Mouse (Mus musculus) liver, embryonic 14.5 days (tissue): ENCODE measurements around the gene Prss38. TPM values are rescaled to one million over a fixed set of nuclear protein-coding genes. Genes with fewer than 3 reads are reported as not detected.

ENCODE experiments used
- ATAC-seq: fragments of 200-750 bp; cut with Nextera tagmentation; 2 replicates; pipeline ENCODE4 v1.8.0; 2017; ENCODE audit warnings: moderate number of reproducible peaks, mild to moderate bottlenecking, moderate library complexity; ENCODE audit not compliant: insufficient read depth
- DNase-seq, 3 experiments: peaks; one replicate each; pipeline ENCODE4 v3.0.0-alpha.2; 2012 to 2013; ENCODE audit warnings: low read depth in 3 of 3, low spot score in 3 of 3
- H3K27ac ChIP-seq: fragments of 300-500 bp; sonication (generic); 2 replicates; pipeline ENCODE4 v1.5.1; 2014; ENCODE audit warnings: moderate library complexity, mild to moderate bottlenecking, control low read depth, inconsistent platforms
- H3K27me3 ChIP-seq: fragments of 300-500 bp; sonication (generic); 2 replicates; pipeline ENCODE4 v1.6.1; 2014; ENCODE audit warnings: mild to moderate bottlenecking, low read length, moderate library complexity; ENCODE audit not compliant: control insufficient read depth, insufficient read depth
- H3K36me3 ChIP-seq: fragments of 300-500 bp; sonication (generic); replicated peaks from 2 replicates; pipeline ENCODE4 v1.6.1; 2014; ENCODE audit warnings: low read depth; ENCODE audit not compliant: control insufficient read depth, insufficient read depth
- H3K4me1 ChIP-seq, 2 experiments: fragments of 200-500 bp in 1 of 2; fragments of 300-500 bp in 1 of 2; sonication (generic) in 1 of 2; replicated peaks; 2 replicates each; pipeline ENCODE4 v1.6.1; 2012 to 2014; ENCODE audit warnings: antibody characterized with exemption in 1 of 2, inconsistent platforms in 1 of 2, low read length in 1 of 2; ENCODE audit not compliant: control insufficient read depth in 2 of 2, insufficient read depth in 2 of 2
- H3K4me2 ChIP-seq: fragments of 300-500 bp; sonication (generic); 2 replicates; pipeline ENCODE4 v1.6.1; 2014; ENCODE audit warnings: low read depth, mild to moderate bottlenecking, control low read depth, moderate library complexity
- H3K4me3 ChIP-seq, 2 experiments: fragments of 200-500 bp in 1 of 2; fragments of 300-500 bp in 1 of 2; sonication (generic) in 1 of 2; 2 replicates each; pipeline ENCODE4 v1.5.1; 2012 to 2014; ENCODE audit warnings: low read depth in 2 of 2, low read length in 2 of 2, mild to moderate bottlenecking in 2 of 2, control low read depth in 1 of 2, inconsistent platforms in 1 of 2, moderate library complexity in 1 of 2; ENCODE audit not compliant: insufficient read depth in 1 of 2
- H3K9ac ChIP-seq: fragments of 300-500 bp; sonication (generic); replicated peaks from 2 replicates; pipeline ENCODE4 v1.6.1; 2014; ENCODE audit warnings: mild to moderate bottlenecking, control low read depth, moderate library complexity
- H3K9me3 ChIP-seq: fragments of 300-500 bp; sonication (generic); 2 replicates; pipeline ENCODE4 v1.6.1; 2016; ENCODE audit warnings: low read length, mixed read lengths; ENCODE audit not compliant: control insufficient read depth
- CTCF ChIP-seq: IDR thresholded peaks from 2 replicates; pipeline ENCODE4 v1.5.1; 2016; ENCODE audit warnings: antibody characterized with exemption, low read depth, control low read depth
- EP300 ChIP-seq: IDR thresholded peaks from 2 replicates; pipeline ENCODE4 v1.6.1; 2016; ENCODE audit warnings: antibody characterized with exemption, low read depth
- WGBS: fragments of 180-500 bp; shearing (Covaris S2); extraction: QIAGEN DNeasy Blood & Tissue Kit; methylation state at CpG from one replicate; pipeline ENCODE4 v1.1.7; 2014; ENCODE audit not compliant: insufficient replicate concordance; 5-methylcytosine and 5-hydroxymethylcytosine counted together
- polyA plus RNA-seq, 2 experiments: library from polyadenylated mRNA; depleted of rRNA in 1 of 2; stranded (reverse) in 1 of 2; unstranded in 1 of 2; fragments of >200 nt; fragmentation: Nextera tagmentation in 1 of 2; extraction: Ambion mirVana in 1 of 2; gene quantifications; 2 replicates each; pipeline versions ENCODE4 v1.2.1 to v1.2.3; 2012 to 2014

The Prss38 gene
- polyA plus RNA-seq, 2 experiments: not detected

DNA sequence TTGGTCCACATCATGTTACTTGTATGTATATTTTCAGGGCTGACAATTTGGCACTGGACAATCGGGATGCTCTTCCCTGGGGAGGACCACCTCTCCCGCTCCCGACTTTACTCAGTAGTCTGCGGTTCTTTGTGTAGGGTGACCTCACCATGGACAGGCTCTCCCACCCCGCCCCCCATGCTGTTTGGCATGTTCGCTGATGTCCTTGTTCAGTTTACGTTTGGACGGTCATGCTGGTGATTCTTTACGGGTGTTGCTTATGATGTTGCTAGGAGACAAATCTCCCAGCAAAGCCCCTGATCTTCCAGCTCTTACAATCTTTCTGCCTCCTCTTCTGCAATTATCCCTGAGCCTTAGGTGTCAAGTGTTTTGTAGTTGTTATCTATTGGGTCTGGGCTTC lies 15.0 kb upstream of the Prss38 start:
- Histone ChIP-seq H3K9ac (no peak overlapping the region), H3K27ac (no peak overlapping the region), H3K4me1 (no peaks in the 10 kb centered on the region), H3K36me3 (no peaks in the 10 kb centered on the region), H3K9me3 (no peaks in the 10 kb centered on the region), H3K4me2 (no peak overlapping the region), H3K27me3 (no peaks in the 10 kb centered on the region), H3K4me3 (no peak overlapping the region)
- TF ChIP-seq CTCF (no peak), EP300 (no peak)
- 70% methylated on average over 9 of the region's 9 CpGs for WGBS
- ATAC-seq (no peak), DNase-seq (no peak)

DNA sequence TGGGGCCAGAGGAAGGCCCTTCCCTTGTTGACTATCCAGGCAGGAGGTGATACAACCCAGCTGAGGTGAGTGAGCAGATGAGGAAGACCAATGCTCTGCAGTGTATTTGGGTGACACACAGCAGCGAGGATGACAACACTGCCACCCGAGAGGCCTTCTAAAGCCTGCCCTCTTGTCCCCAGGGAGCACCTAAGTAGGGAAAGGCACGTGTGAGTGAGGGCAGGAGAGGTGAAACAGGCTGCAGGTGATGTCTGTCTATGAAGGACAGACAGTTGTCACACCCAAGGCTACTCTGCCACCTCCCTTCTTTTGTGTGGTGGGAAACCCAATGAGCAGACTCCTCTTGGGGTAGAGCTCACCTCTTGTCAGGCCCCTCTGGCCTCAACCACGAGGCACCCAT lies 14.2 kb upstream of the Prss38 start:
- H3K36me3 ChIP-seq: no peaks in the 10 kb centered on the region
- WGBS: 54% methylated on average over 4 of the region's 4 CpGs
- no peak overlapping the region for H3K27ac ChIP-seq
- TF ChIP-seq EP300 (no peak), CTCF (no peak)
- H3K9me3 ChIP-seq: no peaks in the 10 kb centered on the region
- H3K9ac ChIP-seq: no peak overlapping the region
- H3K4me1 ChIP-seq: no peaks in the 10 kb centered on the region
- H3K4me2 ChIP-seq: no peak overlapping the region
- no peak overlapping the region for H3K4me3 ChIP-seq
- DNase-seq: no peak
- H3K27me3 ChIP-seq: no peaks in the 10 kb centered on the region
- no peak for ATAC-seq

DNA sequence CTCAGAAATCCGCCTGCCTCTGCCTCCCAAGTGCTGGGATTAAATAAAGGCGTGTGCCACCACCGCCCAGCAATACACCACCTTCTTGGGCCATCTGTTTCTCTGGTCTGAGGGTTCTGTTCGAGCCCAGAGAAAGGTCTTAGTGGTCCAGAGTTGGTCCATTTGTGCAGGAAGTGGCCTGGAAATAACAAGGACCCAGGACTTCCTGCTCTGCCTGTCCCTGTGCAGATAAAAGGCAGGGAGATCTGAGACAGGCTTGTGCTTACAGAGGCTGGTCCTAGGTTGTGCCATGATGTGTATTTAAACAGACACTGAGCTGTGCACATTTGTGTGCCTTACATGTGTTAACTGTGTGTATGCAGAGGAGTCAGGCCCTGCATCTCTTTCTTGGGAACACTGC lies 13.3 kb upstream of the Prss38 start:
- H3K9ac ChIP-seq: no peak overlapping the region
- H3K27me3 ChIP-seq: no peaks in the 10 kb centered on the region
- no peak overlapping the region for H3K4me2 ChIP-seq
- H3K9me3 ChIP-seq: no peaks in the 10 kb centered on the region
- no peak for TF ChIP-seq CTCF
- TF ChIP-seq EP300: no peak
- DNase-seq (no peak), ATAC-seq (no peak)
- no peak overlapping the region for H3K4me3 ChIP-seq
- no peaks in the 10 kb centered on the region for H3K36me3 ChIP-seq
- no peaks in the 10 kb centered on the region for H3K4me1 ChIP-seq
- WGBS: 37% methylated on average over 4 of the region's 4 CpGs
- H3K27ac ChIP-seq: no peak overlapping the region

DNA sequence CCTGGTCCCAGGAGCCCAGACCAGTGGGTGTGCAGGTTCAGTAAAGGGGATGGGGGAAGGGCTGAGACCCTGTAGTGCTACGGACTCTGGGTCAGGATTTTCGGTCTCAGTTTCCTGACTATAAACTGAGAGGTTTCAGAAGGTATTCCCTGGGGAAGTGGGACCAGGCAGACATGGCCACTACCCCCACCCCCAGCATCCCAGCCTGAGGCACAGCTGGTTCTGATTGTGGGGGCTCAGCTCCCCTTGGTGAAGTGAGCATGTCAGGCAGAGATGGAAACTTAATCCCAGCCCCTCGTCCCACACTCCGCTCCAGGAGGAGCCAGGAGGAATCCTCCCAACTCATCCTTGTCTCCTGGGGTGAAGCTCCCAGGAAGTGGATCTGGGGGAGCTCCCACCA lies 12.0 kb upstream of the Prss38 start:
- Histone ChIP-seq H3K4me1 (no peaks in the 10 kb centered on the region), H3K27me3 (no peaks in the 10 kb centered on the region), H3K4me3 (no peak overlapping the region), H3K9ac (no peak overlapping the region), H3K4me2 (no peak overlapping the region), H3K27ac (no peak overlapping the region), H3K9me3 (no peaks in the 10 kb centered on the region), H3K36me3 (no peaks in the 10 kb centered on the region)
- TF ChIP-seq CTCF (no peak), EP300 (no peak)
- DNase-seq: no peak
- no peak for ATAC-seq
- WGBS: 56% methylated on average over 4 of the region's 4 CpGs

DNA sequence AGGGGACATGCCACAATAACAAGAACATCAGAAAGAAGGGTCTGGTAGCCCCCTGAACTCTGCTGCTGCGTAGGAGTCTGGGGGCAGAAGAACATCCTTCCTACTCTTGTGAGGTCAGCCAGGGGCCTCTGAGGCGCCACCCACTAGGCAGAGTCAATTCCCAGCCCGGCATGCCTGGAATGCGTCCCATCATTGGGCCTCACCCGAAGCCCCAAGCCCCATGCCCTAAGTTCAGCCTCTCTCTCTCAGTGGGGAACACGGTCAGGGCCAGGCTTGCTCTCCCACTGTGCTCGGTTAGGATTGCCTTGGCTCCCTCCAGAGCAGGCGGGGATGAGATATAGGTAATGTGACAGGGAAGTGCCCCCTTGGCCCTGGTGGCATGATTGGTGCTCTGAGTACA lies 9.7 kb upstream of the Prss38 start:
- no peaks in the 10 kb centered on the region for H3K4me1 ChIP-seq
- no peak overlapping the region for H3K27ac ChIP-seq
- no peaks in the 10 kb centered on the region for H3K27me3 ChIP-seq
- ATAC-seq: no peak
- no peak for DNase-seq
- no peaks in the 10 kb centered on the region for H3K9me3 ChIP-seq
- H3K4me2 ChIP-seq: no peak overlapping the region
- TF ChIP-seq EP300 (no peak), CTCF (no peak)
- no peak overlapping the region for H3K9ac ChIP-seq
- no peaks in the 10 kb centered on the region for H3K36me3 ChIP-seq
- WGBS: 33% methylated on average over 8 of the region's 8 CpGs
- H3K4me3 ChIP-seq: no peak overlapping the region

DNA sequence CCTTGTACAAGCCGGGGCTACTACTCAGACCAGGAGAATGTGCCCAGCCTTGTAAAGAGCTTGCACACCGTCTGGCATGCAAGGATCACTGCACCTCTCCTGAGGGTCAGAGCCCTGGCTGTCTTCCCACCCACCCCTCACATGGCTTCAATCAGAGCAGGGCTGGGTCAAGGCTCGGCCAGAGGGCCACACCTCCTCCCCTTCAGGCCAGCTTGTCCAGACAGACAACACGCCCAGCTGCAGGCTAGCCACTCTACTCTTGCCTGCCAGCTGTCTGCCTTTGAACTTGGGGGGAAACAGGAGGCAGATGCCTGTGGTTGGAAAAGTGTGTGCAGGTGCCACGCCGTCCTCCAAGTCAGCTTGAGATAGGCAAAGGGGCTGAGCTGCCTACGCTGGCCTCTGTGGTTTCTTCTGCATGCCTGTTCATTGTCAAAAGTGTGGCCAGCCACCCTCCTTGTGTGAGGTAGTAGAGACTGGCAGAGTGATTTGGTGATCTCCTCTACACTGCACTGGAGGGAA lies 9.0 kb upstream of the Prss38 start:
- H3K27ac ChIP-seq: no peak overlapping the region
- H3K4me3 ChIP-seq: no peak overlapping the region
- TF ChIP-seq CTCF (no peak), EP300 (no peak)
- 21% methylated on average over 7 of the region's 7 CpGs for WGBS
- DNase-seq (no peak), ATAC-seq (no peak)
- no peaks in the 10 kb centered on the region for H3K4me1 ChIP-seq
- no peaks in the 10 kb centered on the region for H3K27me3 ChIP-seq
- H3K4me2 ChIP-seq: no peak overlapping the region
- no peak overlapping the region for H3K9ac ChIP-seq
- no peaks in the 10 kb centered on the region for H3K36me3 ChIP-seq
- no peaks in the 10 kb centered on the region for H3K9me3 ChIP-seq
